Mouse (Mus musculus) liver, postnatal 0 days (tissue): Measurements from ENCODE around the gene Gm20765.
"Not testable (repeated sequence)": the region's sequence is repeated elsewhere in the genome, so short reads cannot be mapped to it uniquely, and the experiment has no call there.

Source experiments
- CTCF ChIP-seq: sonication (generic); IDR thresholded peaks from 2 replicates; pipeline ENCODE4 v1.5.1; 2016; ENCODE audit warnings: antibody characterized with exemption, low read depth
- EP300 ChIP-seq: IDR thresholded peaks from 2 replicates; pipeline ENCODE4 v1.6.1; 2016; ENCODE audit warnings: antibody characterized with exemption, low read depth, mild to moderate bottlenecking

DNA sequence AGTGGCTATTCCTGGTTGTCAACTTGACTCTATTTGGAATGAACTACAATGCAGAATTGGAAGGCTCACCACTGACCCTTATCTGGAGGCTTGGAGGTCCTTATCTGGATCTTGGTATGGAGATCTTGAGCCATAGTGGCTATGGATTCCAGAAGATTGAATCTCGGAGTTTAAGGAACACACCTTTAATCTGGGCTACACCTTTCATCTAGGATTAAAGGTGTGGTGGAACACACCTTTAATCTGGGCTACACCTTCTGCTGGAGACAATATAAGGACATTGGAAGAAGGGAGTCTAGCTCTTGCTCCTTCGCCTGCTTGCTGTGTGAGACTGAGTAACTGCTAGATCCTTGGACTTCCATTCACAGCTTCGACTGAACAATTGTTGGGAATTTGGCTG lies at the start of gene Gm20765:
- not testable (repeated sequence) for TF ChIP-seq CTCF, EP300
